Mouse (Mus musculus): ENCODE measurements at regions not wholly inside any gene's neighbourhood (a gene's known extent, or its start where the extent isn't known, plus 50 kb on each side); places are given as distances from the start of the nearest gene placed in this dataset.

DNA sequence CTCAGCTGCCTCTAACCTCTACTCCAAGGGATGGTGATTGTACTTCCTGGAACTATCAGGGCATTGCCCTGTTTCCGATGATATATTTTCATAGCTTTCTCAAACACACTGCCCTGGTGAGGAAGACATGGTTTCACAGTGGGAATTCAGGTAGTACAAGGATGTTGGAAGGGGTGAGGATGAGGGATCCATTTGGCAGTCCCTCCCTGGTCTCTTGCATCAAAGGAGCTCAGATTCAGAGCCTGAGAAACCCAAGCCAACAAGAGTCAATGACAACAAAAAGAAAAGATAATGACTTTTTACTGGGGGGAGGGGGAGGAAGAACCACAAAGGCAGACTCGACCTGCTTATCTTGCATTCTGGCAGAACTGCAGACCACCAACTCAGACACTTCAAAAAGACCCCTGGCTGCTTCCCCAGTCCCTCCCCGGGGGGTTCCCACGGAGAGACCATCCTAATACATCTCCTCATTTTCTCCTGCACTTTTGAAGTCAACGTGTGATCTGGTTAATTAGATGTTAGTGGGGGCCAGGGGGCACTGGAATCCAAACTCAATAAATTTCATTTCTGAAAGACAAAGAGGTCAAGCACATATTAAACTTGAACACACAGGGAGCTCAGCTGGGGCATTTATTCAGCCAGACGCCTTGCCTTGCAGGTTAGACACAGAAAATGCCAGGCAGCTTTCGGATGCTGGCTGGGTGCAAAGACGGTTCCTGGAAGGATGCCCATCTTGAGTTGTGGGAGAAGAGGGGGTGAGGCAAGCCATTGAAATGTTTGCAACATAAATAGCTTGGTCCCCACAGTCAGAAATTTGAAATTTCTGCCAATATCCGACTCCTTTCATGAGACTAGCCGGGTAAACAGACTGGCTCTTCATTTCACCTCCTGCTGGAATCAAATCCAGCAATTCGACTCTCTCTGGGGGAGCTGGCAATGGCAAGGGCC is 162.9 kb upstream of the Cdh5 start:
- in situ Hi-C loops (cut with MboI, MseI), result no loop called here

DNA sequence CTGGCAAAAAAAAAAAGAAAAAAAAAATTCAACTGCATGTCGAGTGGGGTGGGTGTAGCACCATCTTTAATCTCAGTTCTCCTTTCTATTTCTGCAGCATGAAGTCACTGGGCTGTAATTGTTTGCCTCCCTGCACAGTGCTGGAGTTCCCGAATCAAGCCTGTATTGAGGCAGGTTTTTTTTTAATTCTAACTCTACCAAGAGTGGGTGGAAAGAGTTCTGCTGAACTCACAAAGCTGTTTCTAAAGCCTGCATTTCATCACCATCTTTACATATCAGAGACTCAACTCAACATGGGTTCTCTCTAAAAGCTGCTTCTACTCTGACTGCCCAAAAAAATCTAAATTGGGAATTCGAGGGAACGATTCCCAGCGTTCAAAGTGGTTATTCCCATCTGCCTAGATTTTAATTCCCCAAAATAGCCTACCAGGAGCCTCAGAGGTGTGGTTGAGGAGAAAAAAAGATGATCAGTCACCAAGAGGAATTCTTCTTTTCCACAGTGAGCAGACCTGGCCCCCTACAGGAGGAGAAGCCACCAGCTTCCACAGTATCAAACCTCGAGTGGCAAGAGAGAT is 160.4 kb upstream of the Cdh5 start:
- in situ Hi-C loops (cut with MboI, MseI), result no loop called here

GRCm38 (mm10) chr8:103948474-103948873 is 153.0 kb upstream of the Cdh5 start:
- in situ Hi-C loops (cut with MboI, MseI), result no loop called here

DNA sequence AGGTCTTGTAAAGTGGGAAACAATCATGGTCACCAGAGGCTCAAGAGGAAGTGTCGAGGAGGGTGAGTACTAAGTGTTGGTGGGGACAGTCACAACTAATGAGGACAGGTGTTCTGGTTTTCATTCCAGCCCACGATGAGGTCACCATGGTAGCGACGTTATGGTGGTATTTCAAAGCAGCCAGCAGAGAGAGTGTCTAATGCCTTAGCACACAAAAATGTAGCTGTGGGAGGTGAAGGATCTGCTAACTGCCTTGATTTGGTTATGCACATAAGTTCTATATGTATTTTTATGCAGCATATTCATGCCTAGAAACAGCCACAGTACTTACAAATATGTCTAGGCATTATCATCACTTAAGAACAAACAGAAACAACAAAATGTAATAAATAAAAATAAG is 151.0 kb upstream of the Cdh5 start:
- in situ Hi-C loops (cut with MboI, MseI), result no loop called here

DNA sequence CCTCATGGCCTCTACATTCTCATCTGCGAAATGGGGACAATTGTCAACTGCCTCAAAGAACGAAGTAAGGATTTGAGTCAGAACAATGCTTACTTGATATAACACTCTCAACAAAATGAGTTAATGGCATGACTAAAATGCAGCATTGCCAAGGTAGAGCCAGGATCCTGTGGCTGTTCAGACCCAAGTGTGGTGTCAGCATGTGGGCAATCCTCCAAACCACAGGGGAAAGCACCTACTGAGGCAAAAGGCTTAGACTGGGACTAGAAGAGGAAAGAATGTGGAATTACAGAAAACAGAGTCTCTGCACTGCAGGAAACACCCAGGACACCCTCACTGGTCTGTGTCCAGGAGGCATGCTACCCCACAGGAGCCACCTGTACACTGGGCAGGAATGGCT is 147.8 kb upstream of the Cdh5 start:
- in situ Hi-C loops (cut with MboI, MseI), result no loop called here

DNA sequence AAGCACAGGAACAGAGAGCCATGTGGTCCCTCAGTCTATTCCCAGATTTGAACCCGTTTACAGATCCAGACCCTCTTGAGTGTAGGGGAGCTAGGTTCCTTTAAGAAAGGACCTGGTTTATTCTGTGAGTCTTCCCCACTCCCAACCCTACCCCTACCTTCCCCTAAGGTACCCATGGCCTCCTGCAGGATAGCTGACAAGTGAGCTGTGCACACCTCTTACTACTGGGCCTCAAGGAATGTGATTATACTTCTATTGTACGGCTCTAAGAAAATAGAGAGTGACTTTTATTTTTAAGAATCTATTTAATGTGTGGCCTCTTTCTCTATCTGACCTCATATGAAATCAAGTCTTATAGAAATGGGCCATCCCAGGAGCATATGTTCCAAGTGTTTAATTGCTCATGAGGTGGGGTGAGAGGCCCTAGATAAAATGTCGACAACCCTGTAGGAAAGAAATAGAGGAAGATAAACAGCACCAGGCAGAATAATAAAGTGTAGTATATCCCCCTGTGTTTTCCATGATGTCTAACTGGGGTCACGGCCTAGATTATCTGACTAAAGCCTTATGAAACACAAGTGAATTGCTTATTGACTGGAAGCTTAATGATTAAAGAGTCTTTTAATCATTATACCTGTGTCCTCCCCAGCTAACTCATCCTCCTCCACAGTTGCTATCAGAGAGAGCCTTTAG is 145.7 kb upstream of the Cdh5 start:
- in situ Hi-C loops (cut with MboI, MseI), result no loop called here

GRCm38 (mm10) chr8:103964293-103964918 is 137.0 kb upstream of the Cdh5 start:
- in situ Hi-C loops (cut with MboI, MseI), result no loop called here

DNA sequence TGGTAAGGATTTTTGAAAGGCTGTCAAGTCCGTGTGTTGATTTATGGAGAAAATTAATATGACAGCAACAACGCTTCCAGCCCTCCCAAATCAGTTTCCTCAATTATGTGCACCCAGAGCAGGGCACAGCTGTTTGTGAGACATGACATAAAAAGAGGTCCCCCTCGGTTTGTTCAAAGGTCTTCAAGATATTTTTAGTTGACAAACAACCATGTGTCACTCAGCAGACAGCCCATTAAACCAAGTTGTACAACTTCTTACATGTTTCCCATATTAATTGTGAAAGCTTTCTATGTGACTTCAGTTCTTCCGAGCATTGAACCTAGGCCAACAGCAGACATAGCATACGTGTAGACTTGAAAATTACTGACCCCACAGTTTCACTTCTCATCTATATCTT is 131.5 kb upstream of the Cdh5 start:
- in situ Hi-C loops (cut with MboI, MseI), result no loop called here

GRCm38 (mm10) chr8:103970511-103970910 is 130.9 kb upstream of the Cdh5 start:
- in situ Hi-C loops (cut with MboI, MseI), result no loop called here

- in situ Hi-C loops (cut with MboI, MseI), result no loop called here
Observed at GRCm38 (mm10) chr8:103970966-103971365, 130.5 kb upstream of the Cdh5 start.

DNA sequence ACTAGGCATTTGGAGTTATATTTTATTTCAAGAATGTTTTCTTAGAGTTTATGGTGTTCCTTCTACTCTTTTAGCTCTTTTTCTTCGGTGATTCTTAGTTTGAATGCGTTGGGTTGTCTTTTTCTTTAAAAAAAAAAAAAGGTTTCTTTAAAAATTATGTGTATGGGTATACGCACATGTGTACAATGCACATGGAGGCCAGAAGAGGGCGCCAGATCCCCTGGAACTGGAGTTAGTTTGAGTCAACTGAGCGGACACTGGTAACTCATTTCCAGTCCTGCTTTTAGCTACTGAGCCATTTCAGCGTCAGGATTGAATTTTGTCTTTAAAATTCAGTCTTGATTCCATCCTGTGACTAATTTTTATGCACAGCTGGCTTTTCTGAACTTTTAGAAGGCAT is 124.9 kb upstream of the Cdh5 start:
- in situ Hi-C loops (cut with MboI, MseI), result no loop called here

- in situ Hi-C loops (cut with MboI, MseI), result no loop called here
Observed at GRCm38 (mm10) chr8:103978948-103979347, 122.5 kb upstream of the Cdh5 start.

DNA sequence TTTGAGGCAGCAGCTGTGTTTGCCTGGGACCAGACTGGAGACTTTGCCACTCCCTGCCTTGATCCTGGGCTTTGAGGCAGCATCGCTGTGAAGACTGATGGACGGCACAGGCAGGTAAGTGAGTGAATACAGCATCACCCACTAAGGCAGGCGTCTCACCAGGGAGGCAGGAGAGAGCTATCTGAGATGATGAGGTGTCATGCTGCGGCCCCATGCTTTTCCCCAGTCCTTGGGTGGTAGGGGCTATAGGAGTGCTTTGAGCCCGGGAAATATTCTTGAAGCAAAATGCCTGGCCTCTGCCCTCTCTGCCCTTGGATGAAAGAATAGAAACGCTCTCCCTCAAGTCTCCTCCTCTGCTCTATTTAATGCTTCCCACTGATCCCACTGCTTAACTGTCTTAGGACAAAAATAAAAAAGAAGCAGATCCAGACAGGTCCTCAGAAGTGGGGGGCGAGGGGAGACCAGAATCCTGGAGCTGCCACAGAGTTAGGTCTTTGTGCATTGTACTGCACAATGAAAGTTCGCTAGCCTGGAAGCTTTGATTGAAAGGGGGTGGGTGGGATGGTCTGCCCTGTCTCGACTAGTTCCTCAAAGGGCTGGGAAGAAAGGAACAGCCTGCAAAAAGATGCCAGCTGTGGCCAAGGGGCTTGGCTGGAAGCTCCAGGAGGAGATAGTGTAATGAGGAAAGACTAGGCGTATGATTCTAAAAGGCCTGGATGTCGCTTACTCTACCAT is 117.4 kb upstream of the Cdh5 start:
- in situ Hi-C loops (cut with MboI, MseI), result no loop called here

DNA sequence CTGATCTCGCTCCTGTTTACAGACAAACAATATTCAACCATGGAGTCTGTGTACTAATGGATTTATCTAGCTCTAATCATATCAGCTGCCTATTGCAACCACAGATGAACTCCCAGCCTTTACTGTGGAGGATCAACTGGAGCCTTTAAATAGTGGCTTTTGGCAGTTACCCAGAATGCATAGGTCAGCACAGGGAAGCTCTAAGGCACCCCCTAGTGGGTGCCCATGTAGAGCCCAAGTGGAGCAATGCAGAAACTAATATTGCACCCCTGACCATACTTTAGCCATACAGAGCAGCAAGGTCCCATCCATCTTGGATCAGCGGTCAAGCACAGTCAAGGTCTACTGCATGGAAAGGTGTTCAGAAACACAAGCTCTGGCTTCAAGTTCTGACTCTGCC is 115.8 kb upstream of the Cdh5 start:
- in situ Hi-C loops (cut with MboI, MseI), result no loop called here

GRCm38 (mm10) chr8:103993897-103994296 is 107.5 kb upstream of the Cdh5 start:
- in situ Hi-C loops (cut with MboI, MseI), result no loop called here

DNA sequence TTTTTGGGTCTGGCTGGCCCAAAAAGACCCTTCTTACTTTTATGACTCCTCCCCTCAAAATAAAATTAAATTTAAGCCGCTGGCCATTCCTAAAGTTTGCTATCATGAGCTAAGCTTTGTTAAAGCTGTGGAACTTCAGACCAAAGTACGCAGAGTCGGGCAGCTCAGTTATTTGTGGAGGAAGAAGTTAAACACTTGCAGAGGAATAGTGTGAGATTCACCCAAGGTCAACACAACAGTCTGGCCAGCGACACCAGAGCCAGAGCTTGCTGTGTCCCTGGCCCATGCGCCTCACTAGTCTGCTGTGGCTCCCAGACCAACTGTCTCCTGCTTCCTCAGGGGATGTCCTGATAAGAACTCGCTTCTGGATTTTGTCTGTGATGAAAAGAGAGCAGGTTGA is 103.3 kb upstream of the Cdh5 start:
- in situ Hi-C loops (cut with MboI, MseI), result no loop called here

DNA sequence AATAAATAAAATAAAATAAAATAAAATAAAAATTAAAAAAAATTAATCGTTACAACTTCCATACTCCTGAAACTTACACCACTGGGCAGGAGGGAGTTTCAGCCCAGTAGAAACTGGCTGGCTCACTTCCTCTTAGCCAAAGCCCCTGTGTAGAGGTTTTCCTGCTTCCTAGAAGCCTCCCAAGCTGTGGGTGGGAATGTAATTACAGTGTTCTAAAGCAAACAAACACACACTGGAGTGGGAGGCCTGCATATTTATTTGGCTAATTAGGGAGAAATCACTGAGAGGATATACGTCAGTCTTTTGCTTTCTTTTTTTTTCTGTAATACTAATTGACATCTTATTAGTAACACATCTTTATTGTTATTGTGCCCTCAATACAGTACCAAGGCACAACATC is 94.2 kb upstream of the Cdh5 start:
- in situ Hi-C loops (cut with MboI, MseI), result no loop called here

DNA sequence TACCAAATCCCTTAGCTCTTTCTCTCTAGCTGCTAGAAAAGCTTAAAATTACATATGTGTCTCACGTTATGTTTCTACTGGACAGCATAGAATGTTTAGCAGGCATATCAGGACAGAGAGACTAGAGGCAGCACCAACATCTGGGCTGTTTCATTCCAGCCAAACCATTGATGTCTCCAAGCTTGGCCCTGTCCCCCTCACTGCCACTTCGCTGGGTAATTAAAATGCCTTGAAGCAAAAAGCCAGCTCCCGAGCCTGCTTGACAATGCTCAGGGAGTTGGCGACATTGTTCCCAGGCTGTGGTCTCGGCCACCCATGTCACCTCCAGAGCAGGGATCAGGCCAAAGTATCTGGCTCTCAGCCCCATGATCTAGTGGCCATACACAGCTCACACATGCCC is 92.7 kb upstream of the Cdh5 start:
- in situ Hi-C loops (cut with MboI, MseI), result no loop called here

DNA sequence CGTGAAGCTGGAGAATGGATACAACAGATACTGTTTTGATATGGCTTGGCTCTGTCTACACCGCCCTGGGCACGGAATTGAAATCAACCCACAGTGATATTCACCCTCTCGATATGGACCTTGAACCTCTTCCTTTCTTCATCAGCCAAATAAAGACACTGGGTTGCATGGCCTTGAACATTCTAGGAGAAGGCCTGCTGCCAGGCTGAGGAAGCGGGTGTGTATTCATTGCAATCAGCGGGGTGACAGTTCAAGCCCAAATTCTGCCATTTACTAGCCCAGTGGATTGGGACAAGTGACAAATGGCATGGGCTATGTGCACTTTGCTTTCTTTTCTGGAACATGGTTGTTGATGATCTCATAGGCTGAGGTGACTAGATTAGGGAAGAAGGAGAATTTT is 92.1 kb upstream of the Cdh5 start:
- in situ Hi-C loops (cut with MboI, MseI), result no loop called here

GRCm38 (mm10) chr8:104022231-104022630 is 79.2 kb upstream of the Cdh5 start:
- in situ Hi-C loops (cut with MboI, MseI), result no loop called here

GRCm38 (mm10) chr8:104022691-104023509 is 78.5 kb upstream of the Cdh5 start:
- in situ Hi-C loops (cut with MboI, MseI), result no loop called here

Data from T-helper 17 cell (primary cell).